In the genomic region with DNA sequence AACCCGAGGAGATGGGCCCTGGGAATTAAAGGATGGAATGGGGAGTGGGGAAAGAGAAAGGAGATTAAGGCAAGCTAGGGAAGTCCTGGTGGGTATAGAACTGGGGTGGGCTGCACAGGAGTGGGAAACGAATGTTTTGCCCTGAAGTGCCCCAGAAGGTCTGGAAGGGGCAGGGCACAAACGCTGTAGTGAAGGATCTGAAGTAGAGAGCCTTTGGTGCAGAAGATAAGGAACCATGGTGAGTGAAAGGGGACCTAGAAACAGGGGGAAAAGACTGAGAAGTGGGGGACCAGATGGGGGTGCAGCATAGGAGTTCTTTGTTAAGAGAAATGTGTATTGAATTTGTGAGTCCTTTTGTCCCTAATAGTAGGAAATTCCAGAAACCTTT, we compare ENCODE assay signal across 8 mouse cellular contexts. TPM values are rescaled to one million over a fixed set of nuclear protein-coding genes. Genes with fewer than 3 reads are reported as not detected.
A peak's percentile ranks its signal among the peaks of the same experiment; 100 is the strongest.
DNase-seq lines count a peak whose midpoint lies in the region; ATAC-seq and TF ChIP-seq lines count a peak whose summit lies in the region.

A gene (plus strand): TSS at position 13 of the 388 bp plus-strand sequence.

- no peak for TF ChIP-seq EP300 in ES-Bruce4 (IDR thresholded peaks at IDR 0.05; ENCODE audit: insufficient read depth, low read depth, low read length)

- peaks cover 12% of the 10 kb centered on the region; the same call in 1 of the 2 replicates for H3K36me3 ChIP-seq in kidney, embryonic 14.5 days (ENCODE audit: control insufficient read depth, insufficient read depth, low read length)
- H3K36me3 ChIP-seq in ES-Bruce4 (ENCODE audit: control insufficient read depth, insufficient read depth, low read length, poor library complexity, severe bottlenecking): peaks cover 2% of the 10 kb centered on the region; the same call in 1 of the 2 replicates
- peaks cover 55% of the 10 kb centered on the region for H3K36me3 ChIP-seq in erythroblast, embryonic 14.5 days (ENCODE audit: control insufficient read depth)
- H3K36me3 ChIP-seq in liver, embryonic 11.5 days (ENCODE audit: control insufficient read depth, insufficient read depth, low read length): peaks cover 8% of the 10 kb centered on the region

- H3K27ac ChIP-seq in kidney, embryonic 14.5 days (ENCODE audit: low read depth, low read length): peak within 1 kb of the TSS; percentile 85
- peak within 1 kb of the TSS; percentile 34 for H3K27ac ChIP-seq in ES-Bruce4 (ENCODE audit: insufficient read depth, low read length)
- H3K27ac ChIP-seq in liver, embryonic 11.5 days (ENCODE audit: low read depth, low read length): peak within 1 kb of the TSS; percentile 87

- TF ChIP-seq POLR2A in ES-Bruce4 (IDR thresholded peaks at IDR 0.05; ENCODE audit: insufficient read depth, low read length): no peak

- peak within 1 kb of the TSS; percentile 54 for H3K9ac ChIP-seq in kidney, embryonic 14.5 days (ENCODE audit: low read depth, low read length)
- H3K9ac ChIP-seq in ES-Bruce4 (ENCODE audit: low read depth, poor library complexity, severe bottlenecking): peak within 1 kb of the TSS; percentile 56
- peak within 1 kb of the TSS; percentile 81 for H3K9ac ChIP-seq in liver, embryonic 11.5 days (ENCODE audit: low read depth, low read length)

- H3K4me2 ChIP-seq in kidney, embryonic 14.5 days (replicated peaks; ENCODE audit: low read depth, low read length): peak within 1 kb of the TSS; percentile 94
- H3K4me2 ChIP-seq in liver, embryonic 11.5 days: peak within 1 kb of the TSS; percentile 100

- H3K9me3 ChIP-seq in kidney, embryonic 14.5 days (ENCODE audit: control insufficient read depth, low read length): no peaks in the 10 kb centered on the region
- no peaks in the 10 kb centered on the region for H3K9me3 ChIP-seq in ES-Bruce4 (replicated peaks; ENCODE audit: control insufficient read depth, insufficient read depth, low read length, poor library complexity, severe bottlenecking)
- peaks cover 4% of the 10 kb centered on the region for H3K9me3 ChIP-seq in erythroblast, embryonic 14.5 days (ENCODE audit: control insufficient read depth, low read length)
- no peaks in the 10 kb centered on the region for H3K9me3 ChIP-seq in liver, embryonic 11.5 days (ENCODE audit: control insufficient read depth, low read length)

- H3K4me3 ChIP-seq in kidney, embryonic 14.5 days (ENCODE audit: low read length): peak within 1 kb of the TSS; percentile 73
- H3K4me3 ChIP-seq in ES-Bruce4 (ENCODE audit: low read depth, low read length): peak within 1 kb of the TSS; percentile 81
- peak within 1 kb of the TSS; percentile 87 for H3K4me3 ChIP-seq in erythroblast, embryonic 14.5 days (replicated peaks)
- H3K4me3 ChIP-seq in liver, embryonic 11.5 days (ENCODE audit: low read depth, low read length): peak within 1 kb of the TSS; percentile 63

- no peak for ATAC-seq in kidney, embryonic 14.5 days (ENCODE audit: low FRiP score, low TSS enrichment)
- no peak; the same call in 1 of the 2 replicates for ATAC-seq in liver, embryonic 11.5 days (replicated peaks; ENCODE audit: low FRiP score)

- peaks cover 24% of the 10 kb centered on the region for H3K4me1 ChIP-seq in kidney, embryonic 14.5 days (ENCODE audit: control insufficient read depth, insufficient read depth, low read length)
- no peaks in the 10 kb centered on the region for H3K4me1 ChIP-seq in ES-Bruce4 (ENCODE audit: control insufficient read depth, insufficient read depth, low read length)
- peaks cover 60% of the 10 kb centered on the region for H3K4me1 ChIP-seq in erythroblast, embryonic 14.5 days (ENCODE audit: control insufficient read depth)
- H3K4me1 ChIP-seq in liver, embryonic 11.5 days (replicated peaks; ENCODE audit: control insufficient read depth, insufficient read depth, low read length): peaks cover 26% of the 10 kb centered on the region

- H3K27me3 ChIP-seq in kidney, embryonic 14.5 days (ENCODE audit: control insufficient read depth, insufficient read depth, low read length): no peaks in the 10 kb centered on the region
- no peaks in the 10 kb centered on the region for H3K27me3 ChIP-seq in ES-Bruce4 (ENCODE audit: control insufficient read depth, insufficient read depth, low read length, poor library complexity, severe bottlenecking)
- no peaks in the 10 kb centered on the region for H3K27me3 ChIP-seq in erythroblast, embryonic 14.5 days (ENCODE audit: control insufficient read depth)
- no peaks in the 10 kb centered on the region for H3K27me3 ChIP-seq in liver, embryonic 11.5 days (replicated peaks; ENCODE audit: control insufficient read depth, insufficient read depth, low read length)

- WGBS in kidney, embryonic 14.5 days: 0% methylated on average over 3 of the region's 3 CpGs
- 1% methylated on average over 3 of the region's 3 CpGs for WGBS in liver, embryonic 11.5 days

- DNase-seq in kidney, adult 8-10 months: no peak
- no peak for DNase-seq in liver, embryonic 11.5 days (ENCODE audit: low spot score)
- no peak for DNase-seq in right cerebral cortex, postnatal 10 days (ENCODE audit: low spot score in 2 of 2)
- DNase-seq in right cerebral cortex, postnatal 4 days: no peak
- DNase-seq in yolk sac, embryonic 10.5 days (ENCODE audit: low spot score): no peak

- no peak for TF ChIP-seq CTCF in ES-Bruce4 (IDR thresholded peaks at IDR 0.05; ENCODE audit: low read depth, low read length)

RNA-seq across cellular contexts. Expression of the gene that starts here (rescaled TPM):
- 6.6 and 8.1 TPM in 2 replicates for polyA plus RNA-seq in kidney, embryonic 14.5 days (2014; fragmentation: Nextera tagmentation; extraction: Ambion mirVana)
- polyA plus RNA-seq in ES-Bruce4 (2011; ENCODE audit: insufficient read depth, insufficient read length, low read depth, missing spikeins): 15.8 and 16.8 TPM in 2 replicates
- 2.2 and 2.4 TPM in 2 replicates for polyA plus RNA-seq in erythroblast, embryonic 14.5 days (2012)
- polyA plus RNA-seq in liver, embryonic 11.5 days (2014; fragmentation: Nextera tagmentation; extraction: Ambion mirVana): 4.1 and 4.8 TPM in 2 replicates

Comparison
In these comparisons a context has a peak if more than half of its experiments do, and no peak if none do; other contexts are left out.
1. H3K27ac ChIP-seq: peak in every context shown above with its lines; median percentile 87 in liver, embryonic 11.5 days; 85 in kidney, embryonic 14.5 days; 34 in ES-Bruce4.